ENCODE assay signal across 19 mouse cellular contexts in the genomic region with DNA sequence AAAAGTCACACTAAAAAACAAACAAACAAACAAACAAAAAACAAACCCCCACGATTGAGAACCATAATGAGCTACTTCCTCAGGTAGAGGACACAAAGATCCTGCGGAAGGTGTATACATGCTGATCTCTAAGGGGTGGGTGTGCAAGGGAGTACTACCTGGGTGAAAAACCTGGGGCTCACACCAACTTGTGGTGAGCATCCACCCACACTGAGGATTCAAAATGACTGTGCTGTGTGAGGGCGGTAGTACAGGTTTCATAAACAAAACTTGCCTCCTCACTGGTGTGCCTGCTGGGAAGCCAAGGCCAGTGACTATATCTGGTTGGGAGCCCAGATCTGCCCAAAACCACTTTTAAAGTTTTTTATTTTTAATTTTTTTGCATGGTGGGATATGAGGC.
"Had no signal": no experiment of that assay in that cellular context is flagged by ENCODE, and none has a peak within 500 bp of the region (broad histone marks: within the 10 kb centered on the region; RNA-seq: fewer than 3 reads in every experiment).

No protein-coding gene starts in this region.

- H3K9me3 ChIP-seq: midbrain, embryonic 10.5 days; midbrain, embryonic 12.5 days; neural tube, embryonic 13.5 days; neural tube, embryonic 15.5 days; stomach, embryonic 15.5 days had no signal

- H3K27me3 ChIP-seq: midbrain, embryonic 12.5 days; neural tube, embryonic 13.5 days; neural tube, embryonic 15.5 days; stomach, embryonic 15.5 days had no signal

- H3K4me1 ChIP-seq: midbrain, embryonic 10.5 days; midbrain, embryonic 12.5 days; neural tube, embryonic 13.5 days; stomach, embryonic 15.5 days had no signal

- H3K27ac ChIP-seq: midbrain, embryonic 10.5 days; midbrain, embryonic 12.5 days; neural tube, embryonic 13.5 days; neural tube, embryonic 15.5 days; stomach, embryonic 15.5 days; stomach, postnatal 0 days had no signal

- H3K36me3 ChIP-seq: midbrain, embryonic 10.5 days; midbrain, embryonic 12.5 days; neural tube, embryonic 13.5 days; neural tube, embryonic 15.5 days; stomach, embryonic 15.5 days had no signal

- H3K4me2 ChIP-seq: lung, embryonic 14.5 days; midbrain, embryonic 12.5 days; neural tube, embryonic 13.5 days; neural tube, embryonic 15.5 days; stomach, embryonic 15.5 days had no signal

- DNase-seq: lung, adult 18-20 months; lung, embryonic 14.5 days; lung, postnatal 10 days; lung, postnatal 4 days; midbrain, embryonic 14.5 days; retina, postnatal 1 day; right cerebral cortex, adult 18-20 months; right cerebral cortex, postnatal 25 days; thymus, adult 2 months; thymus, postnatal 25 days; thymus, postnatal 4 days had no signal

- H3K9ac ChIP-seq: lung, embryonic 14.5 days; midbrain, embryonic 12.5 days; neural tube, embryonic 13.5 days; neural tube, embryonic 15.5 days; stomach, embryonic 15.5 days had no signal

- ATAC-seq: midbrain, embryonic 16.5 days had no signal

- H3K4me3 ChIP-seq: midbrain, embryonic 10.5 days; midbrain, embryonic 12.5 days; myocyte; neural tube, embryonic 13.5 days; neural tube, embryonic 15.5 days; stomach, embryonic 15.5 days had no signal
